Mouse (Mus musculus): ENCODE measurements around the gene Aff1. TPM values are rescaled to one million over a fixed set of nuclear protein-coding genes. Genes with fewer than 3 reads are reported as not detected.

Gene Aff1
- polyA plus RNA-seq, 1 experiment, result 7.5 TPM

- WGBS, result 92% methylated on average over 4 of the region's 4 CpGs
- no peak for DNase-seq (ENCODE audit: low read depth, low spot score)
Measured at GRCm38 (mm10) chr5:103765356-103765755, 73.2 kb downstream of the Aff1 start.

GRCm38 (mm10) chr5:103765758-103766431 lies 73.7 kb downstream of the Aff1 start:
- DNase-seq (ENCODE audit: low read depth, low spot score), result no peak
- 97% methylated on average over 2 of the region's 2 CpGs for WGBS

GRCm38 (mm10) chr5:103766432-103766815 lies 74.2 kb downstream of the Aff1 start:
- WGBS, result 96% methylated on average over 4 of the region's 4 CpGs
- no peak for DNase-seq (ENCODE audit: low read depth, low spot score)

GRCm38 (mm10) chr5:103768961-103769360 lies 76.8 kb downstream of the Aff1 start:
- 66% methylated on average over 3 of the region's 3 CpGs for WGBS

GRCm38 (mm10) chr5:103769701-103770100 lies 77.5 kb downstream of the Aff1 start:
- DNase-seq (ENCODE audit: low read depth, low spot score), result no peak
- 66% methylated on average over 9 of the region's 9 CpGs for WGBS

More at GRCm38 (mm10) chr5:103768961-103769360, 76.8 kb downstream of the Aff1 start:
- DNase-seq (ENCODE audit: low read depth, low spot score), result no peak

- DNase-seq (ENCODE audit: low read depth, low spot score), result no peak
- WGBS, result 54% methylated on average over 6 of the region's 6 CpGs
Measured at GRCm38 (mm10) chr5:103770447-103771222, 78.5 kb downstream of the Aff1 start.

GRCm38 (mm10) chr5:103771380-103771779 lies 79.2 kb downstream of the Aff1 start:
- no peak for DNase-seq (ENCODE audit: low read depth, low spot score)
- WGBS, result 79% methylated on average over 6 of the region's 6 CpGs

- no peak for DNase-seq (ENCODE audit: low read depth, low spot score)
- 11% methylated on average over 4 of the region's 4 CpGs for WGBS
Measured at GRCm38 (mm10) chr5:103772252-103772651, 80.1 kb downstream of the Aff1 start.

- DNase-seq (ENCODE audit: low read depth, low spot score), result no peak
- whole genome bisulfite sequencing, result 9% methylated on average over 5 of the region's 5 CpGs
Measured at GRCm38 (mm10) chr5:103773100-103773552, 81.0 kb downstream of the Aff1 start.

- 48% methylated on average over 11 of the region's 11 CpGs for WGBS
- no peak for DNase-seq (ENCODE audit: low read depth, low spot score)
Measured at GRCm38 (mm10) chr5:103774703-103775333, 82.6 kb downstream of the Aff1 start.

GRCm38 (mm10) chr5:103775429-103775828 lies 83.3 kb downstream of the Aff1 start:
- DNase-seq (ENCODE audit: low read depth, low spot score), result no peak
- 72% methylated on average over 13 of the region's 13 CpGs for WGBS

- DNase-seq (ENCODE audit: low read depth, low spot score), result no peak
Measured at GRCm38 (mm10) chr5:103776842-103777241, 84.7 kb downstream of the Aff1 start.

GRCm38 (mm10) chr5:103777446-103777845 lies 85.3 kb downstream of the Aff1 start:
- WGBS, result 47% methylated on average over 4 of the region's 4 CpGs
- DNase-seq (ENCODE audit: low read depth, low spot score), result no peak

More at GRCm38 (mm10) chr5:103776842-103777241, 84.7 kb downstream of the Aff1 start:
- 23% methylated on average over 4 of the region's 4 CpGs for WGBS

GRCm38 (mm10) chr5:103778314-103779117 lies 86.3 kb downstream of the Aff1 start:
- DNase-seq (ENCODE audit: low read depth, low spot score), result no peak
- 20% methylated on average over 17 of the region's 17 CpGs for whole genome bisulfite sequencing

- no peak for DNase-seq (ENCODE audit: low read depth, low spot score)
- WGBS, result 65% methylated on average over 10 of the region's 10 CpGs
Measured at GRCm38 (mm10) chr5:103779836-103780235, 87.7 kb downstream of the Aff1 start.

GRCm38 (mm10) chr5:103780266-103780665 lies 88.1 kb downstream of the Aff1 start:
- DNase-seq (ENCODE audit: low read depth, low spot score), result no peak
- 63% methylated on average over 6 of the region's 6 CpGs for WGBS

- WGBS, result 82% methylated on average over 6 of the region's 6 CpGs
- DNase-seq (ENCODE audit: low read depth, low spot score), result no peak
Measured at GRCm38 (mm10) chr5:103780836-103781235, 88.7 kb downstream of the Aff1 start.

GRCm38 (mm10) chr5:103783086-103783668 lies 91.0 kb downstream of the Aff1 start:
- no peak for DNase-seq (ENCODE audit: low read depth, low spot score)
- WGBS, result 69% methylated on average over 11 of the region's 11 CpGs

- 80% methylated on average over 10 of the region's 10 CpGs for WGBS
- DNase-seq (ENCODE audit: low read depth, low spot score), result no peak
Measured at GRCm38 (mm10) chr5:103786096-103786495, 93.9 kb downstream of the Aff1 start.

Measured in large intestine, adult 2 months (tissue).